Mouse (Mus musculus) embryonic facial prominence, embryonic 10.5 days (tissue): ENCODE measurements around the gene Gm7168. TPM values are rescaled to one million over a fixed set of nuclear protein-coding genes. Genes with fewer than 3 reads are reported as not detected.
"Not testable (repeated sequence)": the region's sequence is repeated elsewhere in the genome, so short reads cannot be mapped to it uniquely, and the experiment has no call there.

ENCODE experiments used
- DNase-seq: peaks from one replicate; pipeline ENCODE4 v3.0.0-alpha.2; 2017; ENCODE audit warnings: low spot score
- H3K27ac ChIP-seq: fragments of 300-500 bp; sonication (generic); replicated peaks from 2 replicates; pipeline ENCODE4 v1.5.1; 2016; ENCODE audit warnings: mild to moderate bottlenecking
- H3K27me3 ChIP-seq: fragments of 300-500 bp; sonication (generic); replicated peaks from 2 replicates; pipeline ENCODE4 v1.6.1; 2016; ENCODE audit warnings: low read depth, mild to moderate bottlenecking; ENCODE audit not compliant: poor library complexity, severe bottlenecking
- H3K36me3 ChIP-seq: fragments of 300-500 bp; sonication (generic); replicated peaks from 2 replicates; pipeline ENCODE4 v1.6.1; 2016; ENCODE audit warnings: mild to moderate bottlenecking, moderate library complexity
- H3K4me1 ChIP-seq: fragments of 300-500 bp; sonication (generic); 2 replicates; pipeline ENCODE4 v1.6.1; 2016
- H3K4me3 ChIP-seq: fragments of 300-500 bp; sonication (generic); 2 replicates; pipeline ENCODE4 v1.5.1; 2016; ENCODE audit warnings: mild to moderate bottlenecking, moderate library complexity
- H3K9me3 ChIP-seq: fragments of 300-500 bp; sonication (generic); 2 replicates; pipeline ENCODE4 v1.6.1; 2016; ENCODE audit warnings: mild to moderate bottlenecking
- WGBS: fragments of 180-500 bp; shearing (Covaris S2); methylation state at CpG from one replicate; pipeline ENCODE4 v1.1.7; 2016; 5-methylcytosine and 5-hydroxymethylcytosine counted together
- polyA plus RNA-seq: library from polyadenylated mRNA; unstranded; fragments of >200 nt; fragmentation: Nextera tagmentation; extraction: Ambion mirVana; gene quantifications from 2 replicates; pipeline ENCODE4 v1.2.1, GENCODE M21; 2016

The Gm7168 gene
- polyA plus RNA-seq, result not detected in 2 replicates

DNA sequence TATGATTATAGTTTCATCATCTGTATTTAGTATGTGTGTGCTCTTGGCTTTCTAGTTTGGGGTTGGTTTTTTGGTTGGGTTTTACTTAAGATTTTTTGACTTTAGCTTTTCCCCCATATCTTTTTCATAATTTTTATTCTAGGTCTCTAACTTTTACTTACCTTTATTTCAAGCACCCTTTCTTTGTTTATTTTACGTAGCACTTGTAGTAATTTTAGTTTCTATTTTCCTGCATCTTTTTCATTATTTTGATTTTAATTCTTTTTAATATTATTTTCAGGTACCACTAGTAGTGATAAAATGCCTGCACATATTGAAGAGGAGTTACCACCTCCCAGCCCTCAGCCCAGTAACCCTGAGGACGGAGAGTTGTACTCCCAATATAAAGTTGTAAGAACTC, at the start of gene Gm7168:
Gene Gm7168, plus strand, starts transcription at position 301 of the 400 bp plus-strand sequence.
- DNase-seq, H3K9me3 ChIP-seq, H3K4me1 ChIP-seq, H3K4me3 ChIP-seq, H3K27ac ChIP-seq, H3K36me3 ChIP-seq, H3K27me3 ChIP-seq: not testable (repeated sequence)
- WGBS, result 93% methylated on average over 1 of the region's 2 CpGs

DNA sequence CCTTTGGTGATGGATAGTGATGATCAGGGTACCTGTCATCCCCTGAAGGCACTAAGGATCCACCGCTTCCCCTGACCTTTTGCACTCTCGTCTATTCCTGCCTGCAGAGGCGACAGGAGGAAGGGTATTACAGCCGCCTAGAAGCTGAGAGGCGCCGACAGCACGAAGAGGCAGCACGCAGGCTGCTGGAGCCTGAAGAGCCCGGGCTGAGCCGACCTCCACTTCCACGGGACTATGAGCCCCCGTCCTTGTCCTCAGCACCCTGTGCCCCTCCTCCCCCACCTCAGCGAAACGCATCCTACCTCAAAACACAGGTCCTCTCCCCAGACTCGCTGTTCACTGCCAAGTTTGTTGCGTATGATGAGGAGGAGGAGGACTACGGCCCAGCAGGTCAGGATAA, 49.3 kb upstream of the Gm7168 start:
- Histone ChIP-seq H3K9me3 (no peaks in the 10 kb centered on the region), H3K4me1 (no peaks in the 10 kb centered on the region), H3K27me3 (no peaks in the 10 kb centered on the region), H3K4me3 (no peak overlapping the region), H3K27ac (no peak overlapping the region), H3K36me3 (peaks cover 71% of the 10 kb centered on the region)
- 82% methylated on average over 17 of the region's 17 CpGs for WGBS
- no peak for DNase-seq

DNA sequence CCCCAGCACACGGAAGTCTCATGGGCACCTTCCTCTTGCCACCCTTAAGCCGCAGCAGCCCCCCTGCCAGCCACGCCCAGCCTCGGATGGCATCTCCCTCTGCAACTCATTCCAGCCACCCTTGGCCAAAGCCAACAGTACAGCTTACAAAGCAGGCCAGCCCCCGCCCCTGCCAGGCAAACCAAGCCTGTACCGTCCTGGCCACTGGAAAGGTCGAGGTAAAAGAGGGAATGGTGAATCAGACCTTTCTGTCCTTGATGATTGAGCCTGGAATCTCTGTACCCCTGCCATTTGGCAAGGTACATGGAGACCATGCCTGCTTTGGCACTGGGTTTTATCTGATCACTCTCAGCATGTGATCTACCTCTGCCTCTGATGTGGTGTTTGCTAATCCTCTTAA, 48.9 kb upstream of the Gm7168 start:
- peaks cover 75% of the 10 kb centered on the region for H3K36me3 ChIP-seq
- no peak overlapping the region for H3K27ac ChIP-seq
- DNase-seq, result no peak
- WGBS, result 93% methylated on average over 7 of the region's 7 CpGs
- H3K4me3 ChIP-seq, result no peak overlapping the region
- H3K27me3 ChIP-seq, result no peaks in the 10 kb centered on the region
- H3K9me3 ChIP-seq, result no peaks in the 10 kb centered on the region
- H3K4me1 ChIP-seq, result no peaks in the 10 kb centered on the region

- no peak for DNase-seq
- 91% methylated on average over 8 of the region's 8 CpGs for WGBS
Measured at GRCm38 (mm10) chr17:13903793-13904192, 44.4 kb upstream of the Gm7168 start.

GRCm38 (mm10) chr17:13907082-13907481, 41.1 kb upstream of the Gm7168 start:
- no peaks in the 10 kb centered on the region for H3K9me3 ChIP-seq
- H3K27me3 ChIP-seq, result no peaks in the 10 kb centered on the region
- no peak overlapping the region for H3K4me3 ChIP-seq
- no peak for DNase-seq
- H3K27ac ChIP-seq, result no peak overlapping the region
- H3K36me3 ChIP-seq, result peaks cover 46% of the 10 kb centered on the region
- H3K4me1 ChIP-seq, result no peaks in the 10 kb centered on the region
- 93% methylated on average over 5 of the region's 5 CpGs for WGBS

More at GRCm38 (mm10) chr17:13903793-13904192, 44.4 kb upstream of the Gm7168 start:
- Histone ChIP-seq H3K27ac (no peak overlapping the region), H3K4me3 (no peak overlapping the region), H3K4me1 (no peaks in the 10 kb centered on the region), H3K27me3 (no peaks in the 10 kb centered on the region), H3K36me3 (peaks cover 69% of the 10 kb centered on the region), H3K9me3 (no peaks in the 10 kb centered on the region)

- 92% methylated on average over 1 of the region's 1 CpGs for WGBS
- no peak overlapping the region for H3K4me3 ChIP-seq
- no peaks in the 10 kb centered on the region for H3K4me1 ChIP-seq
- no peaks in the 10 kb centered on the region for H3K27me3 ChIP-seq
- no peaks in the 10 kb centered on the region for H3K9me3 ChIP-seq
- H3K36me3 ChIP-seq, result peaks cover 42% of the 10 kb centered on the region
- no peak for DNase-seq
- H3K27ac ChIP-seq, result no peak overlapping the region
Measured at GRCm38 (mm10) chr17:13907681-13908080, 40.5 kb upstream of the Gm7168 start.

- no peaks in the 10 kb centered on the region for H3K36me3 ChIP-seq
- 85% methylated on average over 4 of the region's 4 CpGs for WGBS
- H3K27me3 ChIP-seq, result no peaks in the 10 kb centered on the region
- no peaks in the 10 kb centered on the region for H3K9me3 ChIP-seq
- H3K4me1 ChIP-seq, result peaks cover 4% of the 10 kb centered on the region; the same call in 1 of the 2 replicates
- DNase-seq, result no peak
- no peak overlapping the region for H3K4me3 ChIP-seq
- no peak overlapping the region for H3K27ac ChIP-seq
Measured at GRCm38 (mm10) chr17:13913951-13914350, 34.2 kb upstream of the Gm7168 start.

DNA sequence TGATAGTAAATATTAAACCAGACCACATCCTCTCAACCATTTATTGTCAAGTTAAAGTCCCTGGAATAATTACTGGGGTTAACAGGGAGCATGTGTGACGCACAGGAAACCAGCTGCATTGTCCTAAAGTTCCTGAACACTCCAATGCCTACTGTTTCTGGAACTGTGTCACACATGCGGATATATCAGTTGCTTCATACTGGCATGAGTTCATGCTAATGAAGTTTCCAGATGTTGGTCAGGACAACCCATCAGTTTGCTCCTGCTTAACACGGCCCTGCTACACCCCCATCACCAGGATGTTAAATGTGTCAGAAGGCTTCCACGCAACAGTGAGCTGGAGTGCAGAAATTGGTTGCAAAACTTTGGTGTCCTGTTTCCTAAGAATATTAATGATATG, 33.6 kb upstream of the Gm7168 start:
- Histone ChIP-seq H3K36me3 (no peaks in the 10 kb centered on the region), H3K4me3 (no peak overlapping the region), H3K9me3 (no peaks in the 10 kb centered on the region), H3K27me3 (no peaks in the 10 kb centered on the region), H3K4me1 (peaks cover 4% of the 10 kb centered on the region; the same call in 1 of the 2 replicates), H3K27ac (no peak overlapping the region)
- WGBS, result 74% methylated on average over 4 of the region's 4 CpGs
- DNase-seq, result no peak

DNA sequence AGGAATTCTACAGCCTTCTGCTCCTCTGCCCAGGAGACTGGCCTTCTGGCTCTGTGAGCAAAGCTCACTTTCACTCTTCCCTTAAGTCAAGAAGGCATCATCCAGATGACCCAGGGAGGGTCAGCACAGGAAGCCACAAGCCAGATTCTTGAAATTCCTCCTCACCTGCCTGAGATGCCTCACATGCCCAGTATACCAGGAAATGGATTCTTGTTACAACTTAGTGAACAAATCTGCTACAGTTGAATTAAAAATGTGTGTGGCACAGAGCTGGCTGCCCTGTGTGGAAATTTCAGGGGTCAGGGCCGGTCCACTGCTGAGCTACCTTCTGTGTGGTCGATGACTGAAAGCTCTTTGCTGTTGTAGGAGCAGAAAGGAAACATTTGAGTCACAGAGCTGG, 27.4 kb upstream of the Gm7168 start:
- DNase-seq, result peak; percentile 34
- Histone ChIP-seq H3K27me3 (no peaks in the 10 kb centered on the region), H3K4me1 (peaks cover 27% of the 10 kb centered on the region), H3K4me3 (no peak overlapping the region), H3K36me3 (no peaks in the 10 kb centered on the region), H3K9me3 (no peaks in the 10 kb centered on the region), H3K27ac (peak overlapping the region; percentile 55; the same call in 1 of the 2 replicates)
- 46% methylated on average over 2 of the region's 2 CpGs for WGBS

DNA sequence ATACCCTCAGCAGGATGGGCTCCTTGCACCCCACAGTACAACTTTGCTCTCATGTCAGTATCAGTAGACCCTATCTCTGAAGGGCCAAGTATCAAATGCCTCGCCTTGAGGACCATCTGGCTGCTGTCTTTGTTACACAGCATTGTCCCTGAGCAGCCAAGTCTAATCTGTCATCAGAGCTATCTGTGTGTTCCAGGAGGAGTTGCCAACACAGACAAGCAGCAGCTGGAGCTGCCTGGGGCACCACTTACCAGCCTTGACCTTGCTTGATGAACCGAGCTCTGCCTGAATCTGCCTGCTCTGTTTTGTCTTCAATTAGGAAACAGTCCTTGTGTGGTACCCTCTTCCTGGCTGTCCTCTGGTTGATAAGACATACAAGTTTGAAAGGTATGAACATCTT, 24.8 kb upstream of the Gm7168 start:
- H3K27ac ChIP-seq, result no peak overlapping the region
- H3K36me3 ChIP-seq, result no peaks in the 10 kb centered on the region
- 70% methylated on average over 2 of the region's 2 CpGs for WGBS
- no peak overlapping the region for H3K4me3 ChIP-seq
- no peak for DNase-seq
- no peaks in the 10 kb centered on the region for H3K27me3 ChIP-seq
- H3K9me3 ChIP-seq, result no peaks in the 10 kb centered on the region
- peaks cover 27% of the 10 kb centered on the region for H3K4me1 ChIP-seq

DNA sequence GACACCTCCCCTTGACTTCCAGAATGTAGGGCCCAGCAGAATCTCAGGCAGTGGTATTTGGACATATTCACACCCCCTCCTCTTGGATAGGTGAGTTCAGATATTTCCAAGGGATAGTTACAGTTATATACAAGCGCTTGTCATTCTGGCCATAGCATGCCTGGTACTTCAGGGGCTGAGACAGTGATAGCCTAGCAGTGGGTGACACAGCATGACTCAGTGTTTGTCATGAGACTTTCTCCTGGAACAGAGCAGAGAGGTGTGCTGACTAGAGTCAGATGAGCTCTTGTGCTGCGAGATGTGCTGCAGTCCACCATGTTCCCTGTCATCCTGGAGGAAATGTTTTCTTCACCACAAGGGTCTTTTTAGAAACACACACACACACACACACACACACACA, 23.6 kb upstream of the Gm7168 start:
- Histone ChIP-seq H3K27me3 (no peaks in the 10 kb centered on the region), H3K9me3 (no peaks in the 10 kb centered on the region), H3K4me3 (no peak overlapping the region), H3K4me1 (peaks cover 23% of the 10 kb centered on the region), H3K27ac (no peak overlapping the region), H3K36me3 (no peaks in the 10 kb centered on the region)
- 92% methylated on average over 2 of the region's 2 CpGs for WGBS
- no peak for DNase-seq

- Histone ChIP-seq H3K36me3 (no peaks in the 10 kb centered on the region), H3K27ac (no peak overlapping the region), H3K4me1 (peaks cover 10% of the 10 kb centered on the region), H3K9me3 (no peaks in the 10 kb centered on the region), H3K27me3 (no peaks in the 10 kb centered on the region), H3K4me3 (no peak overlapping the region)
- no peak for DNase-seq
- WGBS, result 71% methylated on average over 3 of the region's 3 CpGs
Measured at GRCm38 (mm10) chr17:13925931-13926330, 22.2 kb upstream of the Gm7168 start.

DNA sequence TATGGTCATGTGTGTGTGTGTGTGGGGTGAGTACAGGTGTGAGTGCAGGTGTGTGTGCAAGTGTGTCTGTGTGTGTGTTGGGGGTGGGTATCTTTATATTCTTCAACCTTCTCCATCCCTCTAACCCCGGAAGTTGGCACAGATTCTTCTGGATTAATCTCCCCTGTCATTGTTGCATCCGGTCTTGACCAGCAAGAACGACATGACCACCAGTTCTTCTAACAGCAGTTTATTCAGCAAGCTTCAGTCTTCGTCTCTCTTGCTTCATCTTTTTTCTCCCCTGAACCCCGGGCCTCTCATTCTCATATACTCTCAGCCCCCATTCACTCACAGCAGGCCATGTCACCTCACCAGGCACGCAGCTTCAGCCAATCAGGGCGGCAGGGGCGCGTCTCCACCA, 17.8 kb upstream of the Gm7168 start:
- WGBS, result 90% methylated on average over 9 of the region's 9 CpGs
- Histone ChIP-seq H3K27ac (no peak overlapping the region), H3K9me3 (no peaks in the 10 kb centered on the region), H3K36me3 (no peaks in the 10 kb centered on the region), H3K4me1 (no peaks in the 10 kb centered on the region), H3K27me3 (no peaks in the 10 kb centered on the region), H3K4me3 (no peak overlapping the region)
- DNase-seq, result no peak

GRCm38 (mm10) chr17:13935364-13935763, 12.8 kb upstream of the Gm7168 start:
- H3K4me1 ChIP-seq, H3K27me3 ChIP-seq, H3K4me3 ChIP-seq, H3K9me3 ChIP-seq, DNase-seq, H3K36me3 ChIP-seq, H3K27ac ChIP-seq: not testable (repeated sequence)
- whole genome bisulfite sequencing, result 85% methylated on average over 2 of the region's 2 CpGs
